Comparison of ENCODE assay signal across 8 mouse cellular contexts in the genomic region with DNA sequence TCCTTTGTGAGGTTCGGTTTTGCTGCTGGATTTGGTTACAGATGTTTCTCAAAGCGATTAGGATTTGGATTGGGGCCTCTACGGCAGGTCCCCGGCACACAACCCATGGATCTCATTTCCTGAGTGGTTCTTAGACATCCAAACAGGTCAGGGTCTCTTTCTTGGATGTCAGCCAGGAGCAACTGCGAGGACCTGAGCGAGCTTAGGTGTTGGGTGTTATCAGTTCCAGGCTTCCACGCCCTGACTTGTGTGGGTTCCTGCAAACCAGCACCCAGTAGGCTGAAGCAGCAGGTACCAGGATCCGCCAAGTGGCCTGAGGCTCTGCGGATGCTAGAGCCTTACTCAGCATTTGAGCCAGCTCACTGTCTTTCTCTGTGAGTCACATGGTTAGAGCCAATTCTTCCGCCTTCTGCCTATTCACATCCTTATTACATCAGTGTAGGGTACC.
DNase-seq lines count a peak whose midpoint lies in the region; ATAC-seq and TF ChIP-seq lines count a peak whose summit lies in the region.

No protein-coding gene starts in this region.

- 0 out of 4 replicates have a peak, but pooled peaks cover 0 to 5% of the 10 kb centered on the region in 2 experiments for H3K4me1 ChIP-seq in ES-E14 (ENCODE audit: control insufficient read depth in 2 of 2, insufficient read depth in 2 of 2, low read length in 2 of 2, poor library complexity in 1 of 2)
- H3K4me1 ChIP-seq in cortical plate, adult 2 months (ENCODE audit: control insufficient read depth, insufficient read depth, low read length) = no peaks in the 10 kb centered on the region
- peaks cover 4% of the 10 kb centered on the region for H3K4me1 ChIP-seq in heart, postnatal 0 days (ENCODE audit: control insufficient read depth, insufficient read depth)
- peaks cover 6% of the 10 kb centered on the region; the same call in 1 of the 2 replicates for H3K4me1 ChIP-seq in limb, embryonic 12.5 days (replicated peaks)
- H3K4me1 ChIP-seq in midbrain, embryonic 16.5 days (ENCODE audit: control insufficient read depth, insufficient read depth, low read length) = peaks cover 3% of the 10 kb centered on the region; the same call in 1 of the 2 replicates

- no peaks in the 10 kb centered on the region for H3K27me3 ChIP-seq in heart, postnatal 0 days (ENCODE audit: control insufficient read depth, insufficient read depth, low read length)
- H3K27me3 ChIP-seq in limb, embryonic 12.5 days = 0 out of 2 replicates have a peak, but pooled peaks cover 3% of the 10 kb centered on the region
- no peaks in the 10 kb centered on the region for H3K27me3 ChIP-seq in midbrain, embryonic 16.5 days (ENCODE audit: control insufficient read depth, insufficient read depth, low read depth, low read length)

- no peaks in the 10 kb centered on the region for H3K36me3 ChIP-seq in ES-E14 (ENCODE audit: control insufficient read depth, insufficient read depth, low read length, poor library complexity, severe bottlenecking)
- no peaks in the 10 kb centered on the region for H3K36me3 ChIP-seq in heart, postnatal 0 days (replicated peaks; ENCODE audit: control insufficient read depth, insufficient read depth, low read length)
- no peaks in the 10 kb centered on the region for H3K36me3 ChIP-seq in limb, embryonic 12.5 days
- no peaks in the 10 kb centered on the region for H3K36me3 ChIP-seq in midbrain, embryonic 16.5 days (ENCODE audit: control insufficient read depth, insufficient read depth, low read length)

- peak; percentile 43 to 47 for DNase-seq in B cell, adult 2 months
- peak; percentile 16 for DNase-seq in ES-E14 (ENCODE audit: low read depth, low spot score)
- DNase-seq in heart, postnatal 0 days (ENCODE audit: low spot score) = peak; percentile 29
- DNase-seq in thymus, postnatal 0 days (ENCODE audit: low spot score) = peak; percentile 27
- DNase-seq in ovary, postnatal 10 days (ENCODE audit: low spot score) = no peak

- TF ChIP-seq CTCF in cortical plate, adult 2 months (IDR thresholded peaks at IDR 0.05; ENCODE audit: extremely low read depth, insufficient read depth, low read length) = no peak
- no peak for TF ChIP-seq CTCF in heart, postnatal 0 days (IDR thresholded peaks at IDR 0.05; ENCODE audit: low read depth)

- no peak for TF ChIP-seq EP300 in heart, postnatal 0 days (IDR thresholded peaks at IDR 0.05; ENCODE audit: low read depth)

- WGBS in heart, postnatal 0 days = 17% methylated on average over 10 of the region's 10 CpGs
- WGBS in limb, embryonic 12.5 days = 29% methylated on average over 10 of the region's 10 CpGs
- WGBS in midbrain, embryonic 16.5 days = 36% methylated on average over 10 of the region's 10 CpGs

- ATAC-seq in heart, postnatal 0 days (ENCODE audit: insufficient read depth, low read depth) = no peak
- no peak for ATAC-seq in limb, embryonic 12.5 days (ENCODE audit: insufficient number of reproducible peaks, insufficient read depth, low FRiP score, low TSS enrichment, low read depth)
- ATAC-seq in midbrain, embryonic 16.5 days = no peak

- in situ Hi-C loops in ES-E14 (cut with MboI; ENCODE audit: low sequenced_read_pairs in 2 of 2, unreplicated experiment in 2 of 2) = loop anchor here (10.0 to 25.0 kb wide), 3 partner anchors 203 to 475 kb away; no protein-coding TSS in a partner anchor

- H3K4me2 ChIP-seq in heart, postnatal 0 days (ENCODE audit: low read depth, low read length) = peak overlapping the region; percentile 80
- H3K4me2 ChIP-seq in limb, embryonic 12.5 days = peak overlapping the region; percentile 66
- peak overlapping the region; percentile 71 for H3K4me2 ChIP-seq in midbrain, embryonic 16.5 days (ENCODE audit: low read length)

- H3K9ac ChIP-seq in ES-E14 (ENCODE audit: insufficient read depth, low read depth, low read length, poor library complexity, severe bottlenecking) = peak overlapping the region; percentile 31; the same call in 1 of the 2 replicates
- H3K9ac ChIP-seq in heart, postnatal 0 days (replicated peaks; ENCODE audit: low read depth, low read length) = peak overlapping the region; percentile 59
- peak overlapping the region; percentile 56 for H3K9ac ChIP-seq in limb, embryonic 12.5 days (replicated peaks)
- H3K9ac ChIP-seq in midbrain, embryonic 16.5 days (ENCODE audit: low read depth, low read length) = peak overlapping the region; percentile 56

- no peak for TF ChIP-seq POLR2A in cortical plate, adult 2 months (IDR thresholded peaks at IDR 0.05; ENCODE audit: extremely low read depth, insufficient read depth, low read length)

- H3K9me3 ChIP-seq in ES-E14 (ENCODE audit: control insufficient read depth, insufficient read depth, low read depth, low read length) = no peaks in the 10 kb centered on the region
- no peaks in the 10 kb centered on the region for H3K9me3 ChIP-seq in heart, postnatal 0 days (replicated peaks; ENCODE audit: control insufficient read depth, low read length)
- H3K9me3 ChIP-seq in limb, embryonic 12.5 days = no peaks in the 10 kb centered on the region
- no peaks in the 10 kb centered on the region for H3K9me3 ChIP-seq in midbrain, embryonic 16.5 days (replicated peaks; ENCODE audit: control insufficient read depth, low read length, poor library complexity, severe bottlenecking)

- peak overlapping the region; percentile 27 to 75; a peak in 3 of 4 replicates for H3K4me3 ChIP-seq in ES-E14 (ENCODE audit: insufficient read depth in 1 of 2, low read depth in 1 of 2, low read length in 2 of 2, poor library complexity in 1 of 2, severe bottlenecking in 1 of 2)
- H3K4me3 ChIP-seq in cortical plate, adult 2 months (ENCODE audit: insufficient read depth, low read length) = 0 out of 2 replicates have a peak overlapping the region, but pooled peaks have one; percentile 32
- H3K4me3 ChIP-seq in heart, postnatal 0 days (ENCODE audit: low read depth, low read length) = peak overlapping the region; percentile 60
- peak overlapping the region; percentile 43 for H3K4me3 ChIP-seq in limb, embryonic 12.5 days (replicated peaks)
- H3K4me3 ChIP-seq in midbrain, embryonic 16.5 days (ENCODE audit: low read depth, low read length) = peak overlapping the region; percentile 43

- no peak overlapping the region for H3K27ac ChIP-seq in ES-E14 (ENCODE audit: insufficient read depth, low read depth, low read length, poor library complexity, severe bottlenecking)
- H3K27ac ChIP-seq in cortical plate, adult 2 months (ENCODE audit: insufficient read depth, low read length) = no peak overlapping the region
- H3K27ac ChIP-seq in heart, postnatal 0 days (ENCODE audit: low read depth) = peak overlapping the region; percentile 50
- no peak overlapping the region for H3K27ac ChIP-seq in limb, embryonic 12.5 days
- no peak overlapping the region for H3K27ac ChIP-seq in midbrain, embryonic 16.5 days (ENCODE audit: low read length)

TF ChIP-seq in ES-E14, 5 proteins besides CTCF, POLR2A, EP300 and RAD21:
- TF ChIP-seq CHD2 (IDR thresholded peaks at IDR 0.05; ENCODE audit: low read depth, low read length) (no peak), HCFC1 (IDR thresholded peaks at IDR 0.05; ENCODE audit: borderline replicate concordance, insufficient read depth, low read length) (no peak), ZC3H11A (IDR thresholded peaks at IDR 0.05; ENCODE audit: borderline replicate concordance, low read depth, low read length) (no peak), MAFK (IDR thresholded peaks at IDR 0.05; ENCODE audit: insufficient read depth, low read depth, low read length) (peak; percentile 37; the same call in 1 of the 2 replicates), ZNF384 (IDR thresholded peaks at IDR 0.05; ENCODE audit: low read depth, low read length) (no peak)
